Mouse (Mus musculus): ENCODE data around the gene Gcm1. TPM values are rescaled to one million over a fixed set of nuclear protein-coding genes. Genes with fewer than 3 reads are reported as not detected.

The Gcm1 gene
- polyA plus RNA-seq, 1 experiment from 2014 or later = not detected

DNA sequence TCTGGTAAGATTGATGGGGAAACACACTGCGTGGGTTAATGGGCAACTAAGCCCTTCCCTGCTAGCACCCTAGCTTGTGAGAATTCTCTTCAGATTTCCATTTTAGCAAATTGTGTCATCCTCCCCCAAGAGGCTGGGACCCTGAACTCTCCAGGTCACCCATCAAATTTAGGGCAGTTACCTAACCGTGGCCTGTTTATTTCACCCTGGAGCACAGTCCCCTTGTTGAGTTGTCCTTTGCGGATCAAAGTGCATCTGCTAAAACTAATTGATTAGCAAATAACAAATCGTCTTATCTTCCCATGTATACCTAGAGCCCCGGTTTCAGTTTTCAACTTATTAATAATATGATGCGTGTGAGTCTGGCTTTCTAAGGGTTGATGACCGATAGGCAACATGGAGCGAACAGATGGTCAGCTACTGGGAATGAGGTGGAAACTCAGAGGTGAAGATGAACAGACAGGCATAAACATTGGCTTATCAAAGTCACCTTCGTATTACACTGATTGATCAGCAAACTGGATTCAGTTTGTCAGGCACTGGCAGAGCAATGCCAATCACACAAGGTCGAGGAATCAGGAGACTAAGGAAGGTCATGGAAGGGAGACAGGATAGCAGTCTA is 20.8 kb upstream of the Gcm1 start:
- Histone ChIP-seq H3K36me3 (replicated peaks; ENCODE audit: control insufficient read depth, insufficient read depth, low read depth, low read length) (no peaks in the 10 kb centered on the region), H3K4me1 (ENCODE audit: control insufficient read depth, insufficient read depth, low read length) (no peaks in the 10 kb centered on the region), H3K4me3 (ENCODE audit: low read depth, low read length) (no peak overlapping the region), H3K9ac (replicated peaks; ENCODE audit: low read length) (no peak overlapping the region), H3K27ac (replicated peaks; ENCODE audit: low read depth, low read length) (no peak overlapping the region), H3K9me3 (replicated peaks; ENCODE audit: control insufficient read depth, low read length) (no peaks in the 10 kb centered on the region), H3K4me2 (ENCODE audit: low read depth, low read length) (no peak overlapping the region), H3K27me3 (ENCODE audit: control insufficient read depth, insufficient read depth, low read length) (no peaks in the 10 kb centered on the region)
- DNase-seq (ENCODE audit: low spot score) (no peak), ATAC-seq (replicated peaks; ENCODE audit: insufficient number of reproducible peaks, low FRiP score, low TSS enrichment, low read depth) (no peak)
- WGBS = 85% methylated on average over 10 of the region's 10 CpGs

DNA sequence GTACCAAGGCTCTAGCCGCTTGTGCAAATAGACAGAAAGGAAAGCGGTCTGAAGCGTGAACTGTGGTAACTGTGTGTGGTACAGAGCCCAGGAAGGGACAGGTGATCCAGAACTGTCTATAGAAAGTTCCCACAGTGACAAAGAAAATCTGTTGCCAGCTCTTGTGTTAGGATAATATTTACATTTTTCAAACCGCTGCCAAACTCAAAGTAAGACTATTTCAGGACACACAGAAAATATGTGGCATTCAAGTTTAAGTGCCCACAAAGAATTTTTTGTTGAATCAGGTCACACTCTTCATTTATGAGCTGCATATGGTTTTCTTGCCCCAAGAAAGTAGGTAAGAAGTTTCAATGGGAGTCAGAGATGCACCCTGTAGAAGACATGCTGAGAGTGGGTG is 18.8 kb upstream of the Gcm1 start:
- Histone ChIP-seq H3K27ac (replicated peaks; ENCODE audit: low read depth, low read length) (no peak overlapping the region), H3K4me1 (ENCODE audit: control insufficient read depth, insufficient read depth, low read length) (no peaks in the 10 kb centered on the region), H3K4me2 (ENCODE audit: low read depth, low read length) (no peak overlapping the region), H3K36me3 (replicated peaks; ENCODE audit: control insufficient read depth, insufficient read depth, low read depth, low read length) (no peaks in the 10 kb centered on the region), H3K4me3 (ENCODE audit: low read depth, low read length) (no peak overlapping the region), H3K9ac (replicated peaks; ENCODE audit: low read length) (no peak overlapping the region), H3K9me3 (replicated peaks; ENCODE audit: control insufficient read depth, low read length) (no peaks in the 10 kb centered on the region), H3K27me3 (ENCODE audit: control insufficient read depth, insufficient read depth, low read length) (no peaks in the 10 kb centered on the region)
- ATAC-seq (replicated peaks; ENCODE audit: insufficient number of reproducible peaks, low FRiP score, low TSS enrichment, low read depth) (no peak), DNase-seq (ENCODE audit: low spot score) (no peak)
- WGBS = 92% methylated on average over 4 of the region's 4 CpGs

DNA sequence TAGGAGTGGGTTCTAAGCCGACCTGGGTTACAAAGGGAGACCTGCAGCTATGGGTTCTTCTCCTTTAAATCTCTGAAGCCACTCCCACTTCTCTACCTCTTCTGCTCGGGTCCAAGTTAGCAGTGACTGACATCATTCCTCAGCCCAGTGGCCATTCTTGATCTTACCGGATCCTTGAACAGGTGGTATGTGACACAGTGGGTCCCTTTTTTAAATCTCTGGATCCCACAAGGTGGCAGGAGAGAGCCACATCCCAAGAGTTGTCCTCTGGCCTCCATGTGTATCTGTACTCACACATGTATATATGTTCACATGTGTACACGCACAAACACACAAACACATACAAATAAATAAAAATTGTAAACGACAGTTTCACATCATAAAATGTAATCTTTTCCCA is 16.4 kb upstream of the Gcm1 start:
- no peaks in the 10 kb centered on the region for H3K4me1 ChIP-seq (ENCODE audit: control insufficient read depth, insufficient read depth, low read length)
- no peak overlapping the region for H3K4me3 ChIP-seq (ENCODE audit: low read depth, low read length)
- H3K27me3 ChIP-seq (ENCODE audit: control insufficient read depth, insufficient read depth, low read length) = no peaks in the 10 kb centered on the region
- no peak for DNase-seq (ENCODE audit: low spot score)
- no peak overlapping the region for H3K4me2 ChIP-seq (ENCODE audit: low read depth, low read length)
- 73% methylated on average over 5 of the region's 5 CpGs for WGBS
- no peaks in the 10 kb centered on the region for H3K36me3 ChIP-seq (replicated peaks; ENCODE audit: control insufficient read depth, insufficient read depth, low read depth, low read length)
- ATAC-seq (replicated peaks; ENCODE audit: insufficient number of reproducible peaks, low FRiP score, low TSS enrichment, low read depth) = no peak
- no peaks in the 10 kb centered on the region for H3K9me3 ChIP-seq (replicated peaks; ENCODE audit: control insufficient read depth, low read length)
- no peak overlapping the region for H3K9ac ChIP-seq (replicated peaks; ENCODE audit: low read length)
- no peak overlapping the region for H3K27ac ChIP-seq (replicated peaks; ENCODE audit: low read depth, low read length)

DNA sequence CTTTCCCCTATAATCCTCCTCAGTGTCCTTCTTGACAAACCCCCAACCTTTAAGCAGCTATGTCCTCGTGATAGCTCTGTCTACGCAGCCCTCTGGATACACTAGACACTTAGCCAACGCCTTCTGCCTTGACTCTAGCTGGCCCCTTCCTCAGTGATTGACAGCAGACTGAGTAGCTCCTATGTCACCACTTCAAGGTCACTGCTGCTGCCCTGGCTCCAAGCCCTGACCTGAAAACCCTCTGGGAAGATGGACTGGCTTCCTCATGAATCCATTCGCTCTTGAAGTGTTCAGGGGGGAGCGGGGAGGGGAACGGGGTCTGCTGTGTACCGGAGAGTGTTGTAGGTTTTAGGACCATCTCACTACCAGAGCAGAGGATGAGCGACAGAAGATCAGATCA is 15.9 kb upstream of the Gcm1 start:
- H3K4me3 ChIP-seq (ENCODE audit: low read depth, low read length) = no peak overlapping the region
- ATAC-seq (replicated peaks; ENCODE audit: insufficient number of reproducible peaks, low FRiP score, low TSS enrichment, low read depth) = no peak
- WGBS = 80% methylated on average over 8 of the region's 8 CpGs
- no peaks in the 10 kb centered on the region for H3K27me3 ChIP-seq (ENCODE audit: control insufficient read depth, insufficient read depth, low read length)
- H3K4me2 ChIP-seq (ENCODE audit: low read depth, low read length) = no peak overlapping the region
- H3K36me3 ChIP-seq (replicated peaks; ENCODE audit: control insufficient read depth, insufficient read depth, low read depth, low read length) = no peaks in the 10 kb centered on the region
- no peak overlapping the region for H3K27ac ChIP-seq (replicated peaks; ENCODE audit: low read depth, low read length)
- no peak for DNase-seq (ENCODE audit: low spot score)
- no peaks in the 10 kb centered on the region for H3K4me1 ChIP-seq (ENCODE audit: control insufficient read depth, insufficient read depth, low read length)
- no peak overlapping the region for H3K9ac ChIP-seq (replicated peaks; ENCODE audit: low read length)
- H3K9me3 ChIP-seq (replicated peaks; ENCODE audit: control insufficient read depth, low read length) = no peaks in the 10 kb centered on the region

DNA sequence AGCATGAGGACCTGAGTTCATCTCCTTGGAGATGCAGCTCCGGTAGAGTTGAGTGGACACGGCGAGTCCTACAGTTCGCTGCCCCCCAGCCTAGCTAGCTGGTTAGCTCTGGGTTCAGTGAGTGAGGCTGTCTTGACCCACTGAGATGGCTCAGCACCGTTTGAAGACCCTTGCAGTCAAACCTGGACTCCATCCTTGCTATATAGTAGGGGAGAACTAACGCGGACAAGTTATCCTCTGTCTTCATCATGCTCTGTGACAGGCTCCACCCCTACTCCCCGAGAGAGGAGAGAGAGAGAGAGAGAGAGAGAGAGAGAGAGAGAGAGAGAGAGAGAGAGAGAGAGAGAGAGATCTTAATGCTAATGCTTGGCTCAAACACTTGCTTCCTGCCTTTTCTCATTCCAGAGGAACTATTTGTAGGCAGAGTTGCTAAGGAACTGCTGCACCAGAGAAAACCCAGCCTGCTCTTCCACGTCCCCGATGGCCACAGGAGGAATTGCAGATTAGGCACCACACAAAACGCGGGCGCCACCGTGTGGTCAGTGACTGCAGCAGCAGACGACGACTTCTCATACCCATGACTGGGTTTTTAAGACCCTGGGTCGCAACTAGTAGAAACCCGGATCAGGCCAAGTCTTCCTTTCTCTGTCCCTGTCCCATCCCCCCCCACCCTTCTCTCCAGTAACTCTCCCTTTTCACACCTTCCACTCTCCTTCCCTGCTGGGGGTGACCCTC is 12.8 kb upstream of the Gcm1 start:
- Histone ChIP-seq H3K4me1 (ENCODE audit: control insufficient read depth, insufficient read depth, low read length) (no peaks in the 10 kb centered on the region), H3K9ac (replicated peaks; ENCODE audit: low read length) (no peak overlapping the region), H3K36me3 (replicated peaks; ENCODE audit: control insufficient read depth, insufficient read depth, low read depth, low read length) (no peaks in the 10 kb centered on the region), H3K4me3 (ENCODE audit: low read depth, low read length) (no peak overlapping the region), H3K27ac (replicated peaks; ENCODE audit: low read depth, low read length) (no peak overlapping the region), H3K9me3 (replicated peaks; ENCODE audit: control insufficient read depth, low read length) (no peaks in the 10 kb centered on the region), H3K4me2 (ENCODE audit: low read depth, low read length) (no peak overlapping the region), H3K27me3 (ENCODE audit: control insufficient read depth, insufficient read depth, low read length) (no peaks in the 10 kb centered on the region)
- ATAC-seq (replicated peaks; ENCODE audit: insufficient number of reproducible peaks, low FRiP score, low TSS enrichment, low read depth) (no peak), DNase-seq (ENCODE audit: low spot score) (peak; percentile 91)
- 36% methylated on average over 18 of the region's 18 CpGs for WGBS

DNA sequence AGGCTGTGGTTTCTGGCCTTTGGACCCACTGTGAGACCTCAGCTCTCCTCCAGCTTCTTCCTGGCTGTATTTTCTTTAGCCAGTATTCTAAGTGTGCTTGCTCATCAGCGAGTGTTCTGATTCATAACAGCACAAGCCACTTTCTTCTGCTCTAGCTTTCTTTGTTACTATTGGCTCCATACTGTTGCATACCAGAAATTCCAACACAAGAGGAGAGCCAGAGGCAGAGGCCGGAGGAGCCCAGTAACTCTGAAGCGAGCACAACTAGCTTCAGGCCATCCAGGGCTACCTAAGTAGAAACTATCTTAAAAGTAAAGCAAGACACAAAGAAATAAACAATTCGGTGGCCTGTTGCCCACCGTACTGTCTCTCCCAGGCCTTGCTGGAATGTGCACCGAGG is 6.6 kb upstream of the Gcm1 start:
- no peaks in the 10 kb centered on the region for H3K9me3 ChIP-seq (replicated peaks; ENCODE audit: control insufficient read depth, low read length)
- no peak overlapping the region for H3K4me3 ChIP-seq (ENCODE audit: low read depth, low read length)
- H3K4me2 ChIP-seq (ENCODE audit: low read depth, low read length) = no peak overlapping the region
- H3K27ac ChIP-seq (replicated peaks; ENCODE audit: low read depth, low read length) = no peak overlapping the region
- ATAC-seq (replicated peaks; ENCODE audit: insufficient number of reproducible peaks, low FRiP score, low TSS enrichment, low read depth) (0 out of 2 replicates have a peak, but pooled peaks have one; percentile 18), DNase-seq (ENCODE audit: low spot score) (no peak)
- no peaks in the 10 kb centered on the region for H3K4me1 ChIP-seq (ENCODE audit: control insufficient read depth, insufficient read depth, low read length)
- no peaks in the 10 kb centered on the region for H3K36me3 ChIP-seq (replicated peaks; ENCODE audit: control insufficient read depth, insufficient read depth, low read depth, low read length)
- no peaks in the 10 kb centered on the region for H3K27me3 ChIP-seq (ENCODE audit: control insufficient read depth, insufficient read depth, low read length)
- H3K9ac ChIP-seq (replicated peaks; ENCODE audit: low read length) = no peak overlapping the region
- WGBS = 57% methylated on average over 6 of the region's 6 CpGs

DNA sequence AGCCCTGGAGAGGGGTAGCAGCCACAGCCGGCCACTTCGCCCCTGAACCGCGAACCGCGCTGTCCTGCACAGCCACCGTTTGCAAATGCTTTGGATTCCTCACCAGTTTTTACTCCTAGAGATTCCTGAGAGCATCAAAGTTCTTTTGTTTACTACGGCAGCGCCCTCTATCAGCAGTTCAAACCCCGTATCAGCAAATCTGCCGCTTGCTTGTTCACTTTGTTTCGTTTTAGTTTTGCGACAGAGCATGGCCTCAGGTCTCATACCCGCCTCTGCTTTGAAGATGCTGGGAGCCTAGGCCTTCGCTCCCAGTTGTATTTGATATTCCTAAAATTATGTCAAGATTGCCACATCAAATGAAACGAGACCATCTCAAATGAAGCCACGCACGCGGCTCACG is 5.0 kb upstream of the Gcm1 start:
- no peaks in the 10 kb centered on the region for H3K4me1 ChIP-seq (ENCODE audit: control insufficient read depth, insufficient read depth, low read length)
- ATAC-seq (replicated peaks; ENCODE audit: insufficient number of reproducible peaks, low FRiP score, low TSS enrichment, low read depth) = no peak
- H3K4me2 ChIP-seq (ENCODE audit: low read depth, low read length) = no peak overlapping the region
- WGBS = 50% methylated on average over 20 of the region's 20 CpGs
- no peaks in the 10 kb centered on the region for H3K27me3 ChIP-seq (ENCODE audit: control insufficient read depth, insufficient read depth, low read length)
- DNase-seq (ENCODE audit: low spot score) = peak; percentile 20
- no peak overlapping the region for H3K27ac ChIP-seq (replicated peaks; ENCODE audit: low read depth, low read length)
- no peaks in the 10 kb centered on the region for H3K36me3 ChIP-seq (replicated peaks; ENCODE audit: control insufficient read depth, insufficient read depth, low read depth, low read length)
- H3K4me3 ChIP-seq (ENCODE audit: low read depth, low read length) = no peak overlapping the region
- H3K9ac ChIP-seq (replicated peaks; ENCODE audit: low read length) = no peak overlapping the region
- no peaks in the 10 kb centered on the region for H3K9me3 ChIP-seq (replicated peaks; ENCODE audit: control insufficient read depth, low read length)

DNA sequence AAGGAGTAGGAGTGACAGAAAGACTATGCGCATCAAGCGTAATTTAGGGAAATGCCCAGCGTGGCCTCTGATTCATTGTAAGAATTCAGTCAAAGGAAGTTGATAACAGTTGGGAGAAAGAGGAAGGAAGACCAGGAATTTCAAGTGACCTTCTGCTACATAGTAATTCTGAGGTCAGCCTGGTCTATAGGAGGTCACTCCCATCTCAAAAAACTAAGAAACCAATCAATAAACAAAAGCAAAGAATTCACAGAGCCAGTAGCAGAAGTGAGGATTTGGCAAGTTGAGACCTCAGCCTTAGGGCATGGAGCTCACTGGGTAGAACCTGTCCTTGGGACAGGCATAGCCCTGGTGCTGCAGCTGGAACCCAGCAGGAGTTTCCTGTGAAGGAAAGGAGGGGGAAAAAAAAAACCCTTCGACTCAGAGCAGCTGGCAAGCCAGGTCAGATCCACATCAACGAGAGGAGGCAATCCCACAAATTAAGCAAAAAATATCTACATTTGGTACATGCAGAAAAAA is 1.2 kb upstream of the Gcm1 start:
- no peak overlapping the region for H3K9ac ChIP-seq (replicated peaks; ENCODE audit: low read length)
- H3K4me1 ChIP-seq (ENCODE audit: control insufficient read depth, insufficient read depth, low read length) = no peaks in the 10 kb centered on the region
- H3K4me2 ChIP-seq (ENCODE audit: low read depth, low read length) = no peak overlapping the region
- no peaks in the 10 kb centered on the region for H3K36me3 ChIP-seq (replicated peaks; ENCODE audit: control insufficient read depth, insufficient read depth, low read depth, low read length)
- WGBS = 29% methylated on average over 5 of the region's 5 CpGs
- no peaks in the 10 kb centered on the region for H3K9me3 ChIP-seq (replicated peaks; ENCODE audit: control insufficient read depth, low read length)
- no peaks in the 10 kb centered on the region for H3K27me3 ChIP-seq (ENCODE audit: control insufficient read depth, insufficient read depth, low read length)
- no peak for ATAC-seq (replicated peaks; ENCODE audit: insufficient number of reproducible peaks, low FRiP score, low TSS enrichment, low read depth)
- no peak overlapping the region for H3K27ac ChIP-seq (replicated peaks; ENCODE audit: low read depth, low read length)
- no peak for DNase-seq (ENCODE audit: low spot score)
- H3K4me3 ChIP-seq (ENCODE audit: low read depth, low read length) = no peak overlapping the region

Data from embryonic facial prominence, embryonic 11.5 days (tissue).